Mouse (Mus musculus) bone marrow, adult 2 months (tissue): ENCODE measurements around the gene Psma2.

ENCODE experiments used
- CTCF ChIP-seq: fragments of 200-500 bp; IDR thresholded peaks from 2 replicates; pipeline ENCODE4 v1.5.1; 2011; ENCODE audit warnings: low read length, control low read depth; ENCODE audit not compliant: control insufficient read depth, insufficient read depth
- POLR2A ChIP-seq: fragments of 200-500 bp; IDR thresholded peaks from 2 replicates; pipeline ENCODE4 v1.6.1; 2011; ENCODE audit warnings: low read depth, mild to moderate bottlenecking, control low read depth, low read length, borderline replicate concordance; ENCODE audit not compliant: control insufficient read depth

DNA sequence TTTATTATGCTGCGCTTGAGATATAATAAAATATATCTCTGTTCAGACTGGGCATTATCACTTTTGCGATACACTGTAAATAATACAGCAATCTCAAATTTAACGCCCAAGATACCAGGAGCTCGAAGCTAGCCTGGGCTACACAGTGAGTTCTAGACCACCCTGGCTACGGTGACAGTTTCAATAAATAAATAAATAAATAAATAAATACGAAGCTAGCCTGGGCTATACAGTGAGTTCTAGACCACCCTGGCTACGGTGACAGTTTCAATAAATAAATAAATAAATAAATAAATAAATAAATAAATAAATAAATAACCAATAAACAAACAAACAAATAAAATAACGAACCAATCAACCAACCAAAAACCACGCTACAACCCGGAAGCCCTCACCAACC is 577 bp upstream of the Psma2 start:
- no peak for TF ChIP-seq POLR2A
- no peak for TF ChIP-seq CTCF
